Mouse (Mus musculus): ENCODE measurements around the gene Cdv3. TPM values are rescaled to one million over a fixed set of nuclear protein-coding genes. Genes with fewer than 3 reads are reported as not detected.

Cdv3 gene
- polyA plus RNA-seq, 1 experiment from 2014 or later, result 92.7 TPM

DNA sequence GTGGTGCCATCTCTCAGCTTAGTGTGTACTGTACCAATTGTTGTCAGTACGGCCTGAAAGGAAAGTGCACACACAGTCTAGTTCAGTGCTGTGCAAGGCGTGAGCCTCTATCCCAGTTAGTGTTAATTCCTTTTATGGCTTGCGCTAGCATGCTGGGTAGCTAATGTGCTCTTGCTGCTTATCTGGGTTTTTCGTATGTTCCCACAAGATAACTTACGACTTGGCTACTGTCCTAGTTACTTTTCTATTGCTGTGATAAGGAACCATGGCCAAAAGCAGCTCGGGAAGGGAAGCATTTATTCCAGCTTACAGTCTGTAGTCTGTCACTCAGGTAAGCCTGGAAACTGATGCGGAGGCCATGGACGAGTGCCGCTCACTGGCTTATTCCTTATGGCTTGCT is 39.2 kb downstream of the Cdv3 start:
- Histone ChIP-seq H3K27me3 (ENCODE audit: control insufficient read depth, insufficient read depth, low read depth, low read length) (no peaks in the 10 kb centered on the region), H3K4me2 (ENCODE audit: low read depth, low read length) (no peak overlapping the region), H3K9ac (ENCODE audit: low read length) (no peak overlapping the region), H3K9me3 (ENCODE audit: control insufficient read depth, low read length) (no peaks in the 10 kb centered on the region), H3K4me1 (replicated peaks; ENCODE audit: control insufficient read depth, insufficient read depth, low read length) (no peaks in the 10 kb centered on the region), H3K4me3 (ENCODE audit: low read length) (no peak overlapping the region), H3K36me3 (ENCODE audit: control insufficient read depth, insufficient read depth, low read length) (peaks cover 59% of the 10 kb centered on the region), H3K27ac (ENCODE audit: low read length) (no peak overlapping the region)
- WGBS, result 78% methylated on average over 9 of the region's 9 CpGs
- ATAC-seq (ENCODE audit: low read depth), result no peak

DNA sequence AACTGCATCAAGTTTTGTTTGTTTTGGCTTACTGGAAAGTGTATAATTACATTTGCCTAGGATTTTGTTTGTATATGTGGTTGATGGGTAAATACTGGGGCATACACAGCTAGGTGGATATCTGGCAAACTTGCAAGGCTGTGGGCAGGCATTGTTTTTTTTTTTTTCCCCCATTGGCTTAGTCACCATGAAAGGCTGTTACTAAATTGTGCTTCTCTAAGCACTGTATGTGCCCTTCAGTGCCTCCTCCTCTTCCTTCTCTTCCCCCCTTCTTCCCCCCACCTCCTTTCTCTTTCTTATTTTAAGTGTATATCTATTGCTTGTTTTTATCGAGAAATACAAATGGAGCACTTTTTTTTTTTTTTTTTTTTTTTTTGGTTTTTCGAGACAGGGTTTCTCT is 41.0 kb downstream of the Cdv3 start:
- ATAC-seq (ENCODE audit: low read depth), result no peak
- Histone ChIP-seq H3K4me3 (ENCODE audit: low read length) (no peak overlapping the region), H3K9ac (ENCODE audit: low read length) (no peak overlapping the region), H3K36me3 (ENCODE audit: control insufficient read depth, insufficient read depth, low read length) (peaks cover 63% of the 10 kb centered on the region), H3K4me1 (replicated peaks; ENCODE audit: control insufficient read depth, insufficient read depth, low read length) (no peaks in the 10 kb centered on the region), H3K27me3 (ENCODE audit: control insufficient read depth, insufficient read depth, low read depth, low read length) (no peaks in the 10 kb centered on the region), H3K4me2 (ENCODE audit: low read depth, low read length) (no peak overlapping the region), H3K9me3 (ENCODE audit: control insufficient read depth, low read length) (no peaks in the 10 kb centered on the region), H3K27ac (ENCODE audit: low read length) (no peak overlapping the region)
- 44% methylated on average over 1 of the region's 2 CpGs for WGBS

DNA sequence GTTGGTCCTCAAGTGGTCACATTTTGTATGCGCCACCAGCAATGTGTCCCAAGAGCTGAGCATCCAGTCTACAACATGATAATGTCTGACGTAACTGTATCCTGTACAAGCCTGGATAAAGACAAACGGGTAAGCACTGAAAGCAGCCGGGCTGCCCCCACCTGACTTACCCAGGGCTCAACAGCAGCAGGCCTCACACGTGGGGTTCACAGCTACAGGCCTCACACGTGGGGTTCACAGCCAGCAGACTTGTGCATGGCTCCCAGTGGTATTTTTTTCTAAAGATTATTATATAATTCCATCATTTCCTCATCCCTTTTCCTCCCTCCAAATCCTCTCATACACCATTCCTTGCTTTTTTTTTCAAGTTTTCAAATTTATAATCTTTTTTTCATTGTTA is 55.8 kb downstream of the Cdv3 start:
- Histone ChIP-seq H3K4me1 (replicated peaks; ENCODE audit: control insufficient read depth, insufficient read depth, low read length) (peaks cover 12% of the 10 kb centered on the region), H3K9ac (ENCODE audit: low read length) (no peak overlapping the region), H3K27me3 (ENCODE audit: control insufficient read depth, insufficient read depth, low read depth, low read length) (no peaks in the 10 kb centered on the region), H3K4me2 (ENCODE audit: low read depth, low read length) (no peak overlapping the region), H3K4me3 (ENCODE audit: low read length) (no peak overlapping the region), H3K27ac (ENCODE audit: low read length) (no peak overlapping the region), H3K36me3 (ENCODE audit: control insufficient read depth, insufficient read depth, low read length) (peaks cover 29% of the 10 kb centered on the region), H3K9me3 (ENCODE audit: control insufficient read depth, low read length) (no peaks in the 10 kb centered on the region)
- ATAC-seq (ENCODE audit: low read depth), result no peak
- WGBS, result 86% methylated on average over 6 of the region's 6 CpGs

DNA sequence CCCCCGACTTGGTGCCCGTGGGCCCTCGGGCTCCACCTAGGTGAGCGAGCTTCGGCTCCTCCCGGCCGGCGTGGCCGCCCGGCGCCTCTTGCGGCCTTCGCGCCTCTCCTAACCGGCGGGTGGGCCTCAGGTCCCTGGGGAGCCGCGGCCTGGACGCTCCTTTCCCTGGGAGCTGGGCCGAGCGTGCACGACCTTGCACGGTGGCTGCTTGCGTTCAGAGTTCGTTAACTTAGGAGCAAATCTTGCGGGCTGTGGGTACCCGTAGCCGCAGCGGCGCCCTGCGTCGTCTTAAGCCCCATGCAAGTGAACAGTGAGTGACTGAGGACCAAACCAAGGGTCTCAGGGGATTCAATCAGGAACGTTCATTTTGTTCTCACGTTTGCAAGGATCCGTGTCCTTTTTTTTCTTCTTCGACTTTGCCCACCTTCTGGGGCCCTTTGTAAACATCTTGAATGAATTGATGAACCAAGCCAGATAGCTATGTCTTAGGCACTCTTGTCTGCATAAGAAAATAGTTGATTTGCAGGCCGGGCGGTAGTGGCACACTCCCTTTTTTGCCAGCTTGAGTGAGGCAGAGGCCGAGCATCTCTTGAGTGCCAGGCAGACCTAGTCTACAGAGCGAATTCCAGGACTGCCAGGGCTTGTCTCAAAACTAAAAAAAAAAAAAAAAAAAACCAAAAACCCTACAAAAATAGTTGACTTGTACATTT is 60.2 kb downstream of the Cdv3 start:
- Histone ChIP-seq H3K4me3 (ENCODE audit: low read length) (peak overlapping the region; percentile 86), H3K27ac (ENCODE audit: low read length) (peak overlapping the region; percentile 83), H3K4me1 (replicated peaks; ENCODE audit: control insufficient read depth, insufficient read depth, low read length) (peaks cover 17% of the 10 kb centered on the region), H3K4me2 (ENCODE audit: low read depth, low read length) (peak overlapping the region; percentile 72), H3K9me3 (ENCODE audit: control insufficient read depth, low read length) (no peaks in the 10 kb centered on the region), H3K36me3 (ENCODE audit: control insufficient read depth, insufficient read depth, low read length) (peaks cover 12% of the 10 kb centered on the region), H3K9ac (ENCODE audit: low read length) (peak overlapping the region; percentile 94), H3K27me3 (ENCODE audit: control insufficient read depth, insufficient read depth, low read depth, low read length) (no peaks in the 10 kb centered on the region)
- under 1% methylated on average over 35 of the region's 40 CpGs for WGBS
- peak; percentile 74 for ATAC-seq (ENCODE audit: low read depth)

- Histone ChIP-seq H3K27ac (ENCODE audit: low read length) (peak within 1 kb of the TSS; percentile 88), H3K4me2 (ENCODE audit: low read depth, low read length) (peak within 1 kb of the TSS; percentile 72), H3K27me3 (ENCODE audit: control insufficient read depth, insufficient read depth, low read depth, low read length) (no peaks in the 10 kb centered on the region), H3K4me1 (replicated peaks; ENCODE audit: control insufficient read depth, insufficient read depth, low read length) (peaks cover 17% of the 10 kb centered on the region), H3K4me3 (ENCODE audit: low read length) (peak within 1 kb of the TSS; percentile 86), H3K36me3 (ENCODE audit: control insufficient read depth, insufficient read depth, low read length) (peaks cover 12% of the 10 kb centered on the region), H3K9ac (ENCODE audit: low read length) (peak within 1 kb of the TSS; percentile 94), H3K9me3 (ENCODE audit: control insufficient read depth, low read length) (no peaks in the 10 kb centered on the region)
- under 1% methylated on average over 33 of the region's 49 CpGs for WGBS
- peak; percentile 97 for ATAC-seq (ENCODE audit: low read depth)
Measured at GRCm38 (mm10) chr9:103304927-103305326, 60.7 kb downstream of the Cdv3 start, which contains the start of the genes 1300017J02Rik and Topbp1. Gene 1300017J02Rik, minus strand, starts transcription at chr9:103305082. Gene Topbp1, plus strand, starts transcription at chr9:103305215.

Other genes with a start within 250 kb of the Cdv3 start
- 59.1 and 60.9 TPM in 2 replicates for gene Srprb, start 163.7 kb downstream of the Cdv3 start, polyA plus RNA-seq (2015; fragmentation: Nextera tagmentation; extraction: Ambion mirVana)
- gene Gm20425, start 135.5 kb downstream of the Cdv3 start, polyA plus RNA-seq (2015; fragmentation: Nextera tagmentation; extraction: Ambion mirVana), result 0.50 and 5.7 TPM in 2 replicates
- gene Trf, start 135.4 kb downstream of the Cdv3 start, polyA plus RNA-seq (2015; fragmentation: Nextera tagmentation; extraction: Ambion mirVana), result 161 and 437 TPM in 2 replicates
- gene 1300017J02Rik, start 60.8 kb downstream of the Cdv3 start, polyA plus RNA-seq (2015; fragmentation: Nextera tagmentation; extraction: Ambion mirVana), result 2.3 and 4.0 TPM in 2 replicates
- 57.7 and 64.0 TPM in 2 replicates for gene Topbp1, start 60.6 kb downstream of the Cdv3 start, polyA plus RNA-seq (2015; fragmentation: Nextera tagmentation; extraction: Ambion mirVana)
- 0.29 and 0.62 TPM in 2 replicates for gene Bfsp2, start 114.6 kb upstream of the Cdv3 start, polyA plus RNA-seq (2015; fragmentation: Nextera tagmentation; extraction: Ambion mirVana)

All from lung, embryonic 16.5 days (tissue).